In the genomic region with DNA sequence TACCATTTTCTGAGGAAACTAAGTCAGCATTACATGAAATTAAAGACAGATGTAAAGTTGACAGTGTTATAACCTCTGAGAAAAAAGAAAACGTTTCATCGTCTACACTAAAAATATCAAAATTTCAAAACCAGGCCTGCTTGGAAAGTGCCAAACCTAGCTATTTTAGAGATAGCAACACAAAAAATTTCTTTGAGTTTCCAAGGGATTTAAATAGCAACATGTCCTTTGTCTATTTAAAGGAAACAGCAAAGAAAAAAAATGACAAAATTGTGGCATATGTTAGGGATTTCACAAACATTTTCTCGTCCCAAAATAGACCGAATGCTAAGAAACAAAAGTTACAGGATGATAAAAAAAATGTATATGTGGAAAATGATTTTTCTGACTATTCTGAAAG, we compare ENCODE assay signal across 13 mouse cellular contexts. TPM values are rescaled to one million over a fixed set of nuclear protein-coding genes. Genes with fewer than 3 reads are reported as not detected.
A peak's percentile ranks its signal among the peaks of the same experiment; 100 is the strongest.
DNase-seq lines count a peak whose midpoint lies in the region; ATAC-seq and TF ChIP-seq lines count a peak whose summit lies in the region.
"Had no signal": no experiment of that assay in that cellular context is flagged by ENCODE, and none has a peak within 500 bp of the region (broad histone marks: within the 10 kb centered on the region; RNA-seq: fewer than 3 reads in every experiment).

No protein-coding gene starts in this region.

- H3K4me3 ChIP-seq in kidney, embryonic 16.5 days (ENCODE audit: low read length): peak overlapping the region; percentile 49; the same call in 1 of the 2 replicates
- peak overlapping the region; percentile 59 for H3K4me3 ChIP-seq in embryonic facial prominence, embryonic 15.5 days (replicated peaks)
- H3K4me3 ChIP-seq in forebrain, embryonic 16.5 days (replicated peaks; ENCODE audit: low read length): no peak overlapping the region; the same call in 1 of the 2 replicates
- H3K4me3 ChIP-seq in midbrain, embryonic 14.5 days (replicated peaks; ENCODE audit: low read depth, low read length): peak overlapping the region; percentile 58; the same call in 1 of the 2 replicates
- H3K4me3 ChIP-seq in cerebellum, adult 2 months (replicated peaks; ENCODE audit: insufficient read depth, low read depth, low read length): no peak overlapping the region

- peaks cover 9% of the 10 kb centered on the region for H3K27me3 ChIP-seq in kidney, embryonic 16.5 days (ENCODE audit: insufficient read depth, low read length)
- H3K27me3 ChIP-seq in embryonic facial prominence, embryonic 15.5 days: no peaks in the 10 kb centered on the region; the same call in 1 of the 2 replicates
- 0 out of 2 replicates have a peak, but pooled peaks cover 2% of the 10 kb centered on the region for H3K27me3 ChIP-seq in forebrain, embryonic 16.5 days (replicated peaks; ENCODE audit: control insufficient read depth, insufficient read depth, low read length)
- H3K27me3 ChIP-seq in midbrain, embryonic 14.5 days (ENCODE audit: control insufficient read depth, insufficient read depth, low read length): no peaks in the 10 kb centered on the region
- H3K27me3 ChIP-seq in cerebellum, adult 2 months (ENCODE audit: control insufficient read depth, insufficient read depth, low read length): no peaks in the 10 kb centered on the region

- no peak overlapping the region for H3K27ac ChIP-seq in kidney, embryonic 16.5 days (ENCODE audit: low read length)
- no peak overlapping the region for H3K27ac ChIP-seq in embryonic facial prominence, embryonic 15.5 days (replicated peaks)
- H3K27ac ChIP-seq in forebrain, embryonic 16.5 days (ENCODE audit: low read length): no peak overlapping the region
- no peak overlapping the region for H3K27ac ChIP-seq in midbrain, embryonic 14.5 days (replicated peaks; ENCODE audit: low read depth, low read length)
- H3K27ac ChIP-seq in cerebellum, adult 2 months (ENCODE audit: insufficient read depth, low read length): no peak overlapping the region
- H3K27ac ChIP-seq: gastrocnemius, adult 2 months; liver, embryonic 14.5 days had no signal

- no peak overlapping the region for H3K9ac ChIP-seq in kidney, embryonic 16.5 days (replicated peaks; ENCODE audit: low read length)
- H3K9ac ChIP-seq in embryonic facial prominence, embryonic 15.5 days: no peak overlapping the region
- H3K9ac ChIP-seq in forebrain, embryonic 16.5 days (replicated peaks; ENCODE audit: low read depth, low read length): no peak overlapping the region
- no peak overlapping the region for H3K9ac ChIP-seq in midbrain, embryonic 14.5 days (replicated peaks; ENCODE audit: low read length)
- H3K9ac ChIP-seq: liver, embryonic 14.5 days had no signal

- H3K9me3 ChIP-seq in kidney, embryonic 16.5 days (ENCODE audit: low read length): no peaks in the 10 kb centered on the region
- H3K9me3 ChIP-seq in embryonic facial prominence, embryonic 15.5 days (replicated peaks): no peaks in the 10 kb centered on the region
- H3K9me3 ChIP-seq in forebrain, embryonic 16.5 days (ENCODE audit: control insufficient read depth, low read length): no peaks in the 10 kb centered on the region
- H3K9me3 ChIP-seq in midbrain, embryonic 14.5 days (ENCODE audit: control insufficient read depth, low read length): no peaks in the 10 kb centered on the region

- no peak for TF ChIP-seq CTCF in cerebellum, adult 2 months (IDR thresholded peaks at IDR 0.05; ENCODE audit: borderline replicate concordance, insufficient read depth, low read depth, low read length)

- TF ChIP-seq POLR2A in cerebellum, adult 2 months (IDR thresholded peaks at IDR 0.05; ENCODE audit: borderline replicate concordance, insufficient read depth, low read length): no peak

- no peak for ATAC-seq in kidney, embryonic 16.5 days (ENCODE audit: low FRiP score, low TSS enrichment)
- ATAC-seq in embryonic facial prominence, embryonic 15.5 days (ENCODE audit: insufficient number of reproducible peaks, low FRiP score, low TSS enrichment, low read depth): no peak
- ATAC-seq in forebrain, embryonic 16.5 days: no peak
- no peak for ATAC-seq in midbrain, embryonic 14.5 days (ENCODE audit: low FRiP score, low TSS enrichment)

- no peak for DNase-seq in kidney, postnatal 4 days
- no peak for DNase-seq in midbrain, embryonic 14.5 days
- no peak for DNase-seq in cerebellum, adult 2 months
- DNase-seq in cerebellum, postnatal 14 days: no peak
- no peak for DNase-seq in cerebellum, adult 8-10 months
- DNase-seq: adrenal gland, postnatal 14 days; cerebellum, postnatal 10 days; gastrocnemius, adult 2 months; kidney, postnatal 10 days had no signal

- H3K4me2 ChIP-seq in kidney, embryonic 16.5 days (replicated peaks; ENCODE audit: low read depth, low read length): no peak overlapping the region
- peak overlapping the region; percentile 95; the same call in 1 of the 2 replicates for H3K4me2 ChIP-seq in embryonic facial prominence, embryonic 15.5 days (replicated peaks)
- H3K4me2 ChIP-seq in forebrain, embryonic 16.5 days (ENCODE audit: low read length): peak overlapping the region; percentile 89
- peak overlapping the region; percentile 91 for H3K4me2 ChIP-seq in midbrain, embryonic 14.5 days (ENCODE audit: low read length)

- 0 out of 2 replicates have a peak, but pooled peaks cover 3% of the 10 kb centered on the region for H3K4me1 ChIP-seq in kidney, embryonic 16.5 days (ENCODE audit: insufficient read depth, low read length)
- 0 out of 2 replicates have a peak, but pooled peaks cover 5% of the 10 kb centered on the region for H3K4me1 ChIP-seq in embryonic facial prominence, embryonic 15.5 days
- H3K4me1 ChIP-seq in forebrain, embryonic 16.5 days (replicated peaks; ENCODE audit: control insufficient read depth, insufficient read depth, low read length): 0 out of 2 replicates have a peak, but pooled peaks cover 3% of the 10 kb centered on the region
- peaks cover 5% of the 10 kb centered on the region; the same call in 1 of the 2 replicates for H3K4me1 ChIP-seq in midbrain, embryonic 14.5 days (ENCODE audit: control insufficient read depth, insufficient read depth, low read length)
- H3K4me1 ChIP-seq in cerebellum, adult 2 months (ENCODE audit: control insufficient read depth, insufficient read depth, low read length): no peaks in the 10 kb centered on the region

- WGBS in kidney, embryonic 16.5 days: 75% methylated on average over 4 of the region's 4 CpGs
- 42% methylated on average over 4 of the region's 4 CpGs for WGBS in embryonic facial prominence, embryonic 15.5 days
- WGBS in forebrain, embryonic 16.5 days: 80% methylated on average over 4 of the region's 4 CpGs
- 90% methylated on average over 4 of the region's 4 CpGs for WGBS in midbrain, embryonic 14.5 days
- WGBS in cerebellum, adult 2 months: 86% methylated on average over 4 of the region's 4 CpGs

- no peaks in the 10 kb centered on the region for H3K36me3 ChIP-seq in kidney, embryonic 16.5 days (ENCODE audit: insufficient read depth, low read length)
- no peaks in the 10 kb centered on the region for H3K36me3 ChIP-seq in embryonic facial prominence, embryonic 15.5 days
- H3K36me3 ChIP-seq in forebrain, embryonic 16.5 days (ENCODE audit: control insufficient read depth, insufficient read depth): no peaks in the 10 kb centered on the region
- H3K36me3 ChIP-seq in midbrain, embryonic 14.5 days (ENCODE audit: control insufficient read depth, insufficient read depth, low read length): no peaks in the 10 kb centered on the region

RNA-seq across cellular contexts. Expression of a gene that starts 0.8 kb away (rescaled TPM):
- polyA plus RNA-seq in kidney, embryonic 16.5 days (2015; fragmentation: Nextera tagmentation; extraction: Ambion mirVana): 0.05 and 0.06 TPM in 2 replicates
- polyA plus RNA-seq in embryonic facial prominence, embryonic 15.5 days (2015; fragmentation: Nextera tagmentation; extraction: Ambion mirVana): 0.57 and 0.59 TPM in 2 replicates
- 0.30 and 0.62 TPM in 2 replicates for polyA plus RNA-seq in forebrain, embryonic 16.5 days (2015; fragmentation: Nextera tagmentation; extraction: Ambion mirVana)
- 0.15 and 0.18 TPM in 2 replicates for polyA plus RNA-seq in midbrain, embryonic 14.5 days (2014; fragmentation: Nextera tagmentation; extraction: Ambion mirVana)
- polyA plus RNA-seq in cerebellum, adult 2 months (2012; rRNA removed): 0.11 and 0.13 TPM in 2 replicates
- polyA plus RNA-seq: liver, embryonic 14.5 days had no signal

RNA-seq across cellular contexts. Expression of a gene that starts 20.2 kb away (rescaled TPM):
- polyA plus RNA-seq in kidney, embryonic 16.5 days (2015; fragmentation: Nextera tagmentation; extraction: Ambion mirVana): 0.41 TPM in 2 replicates
- polyA plus RNA-seq in embryonic facial prominence, embryonic 15.5 days (2015; fragmentation: Nextera tagmentation; extraction: Ambion mirVana): 3.9 TPM in 2 replicates
- 17.7 and 34.5 TPM in 2 replicates for polyA plus RNA-seq in forebrain, embryonic 16.5 days (2015; fragmentation: Nextera tagmentation; extraction: Ambion mirVana)
- 55.8 and 61.9 TPM in 2 replicates for polyA plus RNA-seq in midbrain, embryonic 14.5 days (2014; fragmentation: Nextera tagmentation; extraction: Ambion mirVana)
- 510 and 543 TPM in 2 replicates for polyA plus RNA-seq in cerebellum, adult 2 months (2012; rRNA removed)

Comparison
In these comparisons a context has a peak if more than half of its experiments do, and no peak if none do; other contexts are left out.
1. H3K4me3 ChIP-seq: peak in kidney, embryonic 16.5 days (single experiment), embryonic facial prominence, embryonic 15.5 days (single experiment) and midbrain, embryonic 14.5 days (single experiment); none in forebrain, embryonic 16.5 days (single experiment) and cerebellum, adult 2 months (single experiment).